Mouse (Mus musculus) lung, postnatal 36 days (tissue): ENCODE results near the gene Arid5a.

Experiments used
- DNase-seq: peaks from one replicate; pipeline ENCODE4 v3.0.0; 2022; ENCODE audit warnings: mixed read lengths

Arid5a gene

GRCm38 (mm10) chr1:36307495-36308280, at the start of gene Arid5a:
TSS of gene Arid5a (plus strand) at chr1:36307733.
- DNase-seq, result peak; percentile 94

GRCm38 (mm10) chr1:36258631-36259030, 48.9 kb upstream of the Arid5a start:
- no peak for DNase-seq

- peak; percentile 51 for DNase-seq
Observed at GRCm38 (mm10) chr1:36259281-36259680, 48.3 kb upstream of the Arid5a start.

GRCm38 (mm10) chr1:36260418-36260817, 47.1 kb upstream of the Arid5a start:
- no peak for DNase-seq

- DNase-seq, result peak; percentile 70
Observed at GRCm38 (mm10) chr1:36261708-36262504, 45.6 kb upstream of the Arid5a start.

GRCm38 (mm10) chr1:36263833-36264488, 43.6 kb upstream of the Arid5a start:
- DNase-seq, result peak; percentile 88

- no peak for DNase-seq
Observed at GRCm38 (mm10) chr1:36266293-36266692, 41.2 kb upstream of the Arid5a start.

GRCm38 (mm10) chr1:36267595-36267994, 39.9 kb upstream of the Arid5a start:
- DNase-seq, result no peak

GRCm38 (mm10) chr1:36269121-36269795, 38.3 kb upstream of the Arid5a start:
- DNase-seq, result no peak

GRCm38 (mm10) chr1:36270666-36271065, 36.9 kb upstream of the Arid5a start:
- DNase-seq, result peak; percentile 42

GRCm38 (mm10) chr1:36271516-36272230, 35.9 kb upstream of the Arid5a start:
- DNase-seq, result no peak

- DNase-seq, result peak; percentile 80
Observed at GRCm38 (mm10) chr1:36272546-36272945, 35.0 kb upstream of the Arid5a start.

- DNase-seq, result peak; percentile 81
Observed at GRCm38 (mm10) chr1:36273288-36273687, 34.2 kb upstream of the Arid5a start.

GRCm38 (mm10) chr1:36274455-36274854, 33.1 kb upstream of the Arid5a start, which contains the start of gene Neurl3:
TSS of gene Neurl3 (minus strand) at chr1:36274679.
- DNase-seq, result no peak

GRCm38 (mm10) chr1:36275635-36276389, 31.7 kb upstream of the Arid5a start:
- no peak for DNase-seq

- peak; percentile 92 for DNase-seq
Observed at GRCm38 (mm10) chr1:36277267-36278060, 30.1 kb upstream of the Arid5a start.

- DNase-seq, result peak; percentile 87
Observed at GRCm38 (mm10) chr1:36279202-36279601, 28.3 kb upstream of the Arid5a start.

- DNase-seq, result no peak
Observed at GRCm38 (mm10) chr1:36280938-36281337, 26.6 kb upstream of the Arid5a start.

GRCm38 (mm10) chr1:36281849-36282248, 25.7 kb upstream of the Arid5a start:
- peak; percentile 30 for DNase-seq

- no peak for DNase-seq
Observed at GRCm38 (mm10) chr1:36293470-36293869, 14.1 kb upstream of the Arid5a start.
